Mouse (Mus musculus): ENCODE measurements around the gene Ggcx. TPM values are rescaled to one million over a fixed set of nuclear protein-coding genes. Genes with fewer than 3 reads are reported as not detected.

The Ggcx gene
- polyA plus RNA-seq, 1 experiment from 2014 or later = 10.9 TPM

GRCm38 (mm10) chr6:72383952-72384351 lies 30.2 kb upstream of the Ggcx start:
- H3K9me3 ChIP-seq (ENCODE audit: control insufficient read depth, low read length) = no peaks in the 10 kb centered on the region
- 95% methylated on average over 7 of the region's 7 CpGs for WGBS
- no peak overlapping the region for H3K4me3 ChIP-seq (replicated peaks; ENCODE audit: low read length)

DNA sequence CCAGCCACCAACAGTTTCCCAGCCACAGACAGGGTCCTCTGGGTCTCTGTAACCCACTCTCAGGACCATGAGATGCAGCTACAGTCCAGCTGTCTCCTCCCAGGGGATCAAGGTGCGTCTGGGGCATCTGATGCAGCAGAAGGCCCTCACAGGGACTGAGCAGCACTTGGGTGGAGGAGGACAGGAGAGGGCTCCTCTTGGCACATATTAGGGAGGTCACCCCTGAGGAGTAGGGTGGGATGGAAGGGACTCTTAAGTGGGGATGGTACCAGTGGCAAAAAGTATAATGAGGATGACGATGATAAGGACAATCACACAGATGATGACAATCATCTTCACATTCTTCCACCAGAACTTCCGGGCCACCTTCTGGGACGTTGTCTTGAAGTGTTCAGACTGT lies 28.9 kb upstream of the Ggcx start:
- H3K36me3 ChIP-seq (replicated peaks; ENCODE audit: control insufficient read depth, insufficient read depth) = no peaks in the 10 kb centered on the region
- 92% methylated on average over 4 of the region's 4 CpGs for WGBS
- no peak overlapping the region for H3K9ac ChIP-seq
- ATAC-seq (ENCODE audit: low FRiP score) (no peak), DNase-seq (ENCODE audit: low spot score) (no peak)
- H3K9me3 ChIP-seq (ENCODE audit: control insufficient read depth, low read length) = no peaks in the 10 kb centered on the region
- H3K4me3 ChIP-seq (replicated peaks; ENCODE audit: low read length) = no peak overlapping the region
- H3K27me3 ChIP-seq (ENCODE audit: control insufficient read depth, insufficient read depth, low read length) = peaks cover 28% of the 10 kb centered on the region
- H3K4me1 ChIP-seq (replicated peaks; ENCODE audit: control insufficient read depth, insufficient read depth, low read length) = 0 out of 2 replicates have a peak, but pooled peaks cover 8% of the 10 kb centered on the region
- H3K4me2 ChIP-seq (replicated peaks) = no peak overlapping the region
- H3K27ac ChIP-seq = no peak overlapping the region

More at GRCm38 (mm10) chr6:72383952-72384351, 30.2 kb upstream of the Ggcx start:
- Histone ChIP-seq H3K36me3 (replicated peaks; ENCODE audit: control insufficient read depth, insufficient read depth) (no peaks in the 10 kb centered on the region), H3K27ac (no peak overlapping the region), H3K4me1 (replicated peaks; ENCODE audit: control insufficient read depth, insufficient read depth, low read length) (0 out of 2 replicates have a peak, but pooled peaks cover 4% of the 10 kb centered on the region), H3K27me3 (ENCODE audit: control insufficient read depth, insufficient read depth, low read length) (peaks cover 31% of the 10 kb centered on the region), H3K4me2 (replicated peaks) (no peak overlapping the region), H3K9ac (no peak overlapping the region)
- ATAC-seq (ENCODE audit: low FRiP score) (no peak), DNase-seq (ENCODE audit: low spot score) (no peak)

GRCm38 (mm10) chr6:72386561-72386960 lies 27.5 kb upstream of the Ggcx start:
- H3K36me3 ChIP-seq (replicated peaks; ENCODE audit: control insufficient read depth, insufficient read depth) = no peaks in the 10 kb centered on the region
- no peak overlapping the region for H3K4me2 ChIP-seq (replicated peaks)
- H3K4me3 ChIP-seq (replicated peaks; ENCODE audit: low read length) = no peak overlapping the region
- 94% methylated on average over 2 of the region's 2 CpGs for WGBS
- ATAC-seq (ENCODE audit: low FRiP score) (no peak), DNase-seq (ENCODE audit: low spot score) (no peak)
- 0 out of 2 replicates have a peak, but pooled peaks cover 5% of the 10 kb centered on the region for H3K4me1 ChIP-seq (replicated peaks; ENCODE audit: control insufficient read depth, insufficient read depth, low read length)
- H3K9ac ChIP-seq = no peak overlapping the region
- H3K9me3 ChIP-seq (ENCODE audit: control insufficient read depth, low read length) = no peaks in the 10 kb centered on the region
- no peak overlapping the region for H3K27ac ChIP-seq
- H3K27me3 ChIP-seq (ENCODE audit: control insufficient read depth, insufficient read depth, low read length) = peaks cover 23% of the 10 kb centered on the region

DNA sequence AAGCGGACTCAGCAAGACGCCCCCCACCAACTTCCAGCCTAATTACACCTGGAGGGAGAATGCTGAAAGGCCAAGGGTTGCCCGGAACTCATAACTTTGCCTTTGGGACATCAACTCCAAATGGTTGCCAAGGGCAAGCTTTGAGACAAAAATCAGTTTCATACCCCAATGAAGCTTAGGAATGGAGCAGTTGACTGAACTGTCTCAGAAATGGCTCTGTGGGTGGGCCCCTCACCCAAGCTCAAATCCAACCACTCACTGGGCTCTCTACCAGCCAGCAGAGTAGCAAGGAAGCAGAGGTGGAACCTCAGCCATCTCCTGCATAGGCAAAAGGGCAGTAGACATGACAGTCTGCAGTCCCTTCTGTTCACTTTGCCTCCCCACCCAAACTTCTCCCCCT lies 26.3 kb upstream of the Ggcx start:
- Histone ChIP-seq H3K4me2 (replicated peaks) (no peak overlapping the region), H3K27me3 (ENCODE audit: control insufficient read depth, insufficient read depth, low read length) (peaks cover 18% of the 10 kb centered on the region), H3K9me3 (ENCODE audit: control insufficient read depth, low read length) (no peaks in the 10 kb centered on the region), H3K36me3 (replicated peaks; ENCODE audit: control insufficient read depth, insufficient read depth) (no peaks in the 10 kb centered on the region), H3K4me1 (replicated peaks; ENCODE audit: control insufficient read depth, insufficient read depth, low read length) (0 out of 2 replicates have a peak, but pooled peaks cover 5% of the 10 kb centered on the region), H3K9ac (no peak overlapping the region), H3K4me3 (replicated peaks; ENCODE audit: low read length) (no peak overlapping the region), H3K27ac (no peak overlapping the region)
- 67% methylated on average over 3 of the region's 3 CpGs for WGBS
- DNase-seq (ENCODE audit: low spot score) = no peak
- ATAC-seq (ENCODE audit: low FRiP score) = no peak

- Histone ChIP-seq H3K4me1 (replicated peaks; ENCODE audit: control insufficient read depth, insufficient read depth, low read length) (0 out of 2 replicates have a peak, but pooled peaks cover 5% of the 10 kb centered on the region), H3K27me3 (ENCODE audit: control insufficient read depth, insufficient read depth, low read length) (peaks cover 18% of the 10 kb centered on the region), H3K27ac (no peak overlapping the region), H3K9me3 (ENCODE audit: control insufficient read depth, low read length) (no peaks in the 10 kb centered on the region), H3K36me3 (replicated peaks; ENCODE audit: control insufficient read depth, insufficient read depth) (no peaks in the 10 kb centered on the region), H3K4me3 (replicated peaks; ENCODE audit: low read length) (no peak overlapping the region), H3K4me2 (replicated peaks) (no peak overlapping the region), H3K9ac (no peak overlapping the region)
- DNase-seq (ENCODE audit: low spot score) (no peak), ATAC-seq (ENCODE audit: low FRiP score) (no peak)
- WGBS = 77% methylated on average over 10 of the region's 10 CpGs
Observed at GRCm38 (mm10) chr6:72388266-72388665, 25.8 kb upstream of the Ggcx start.

DNA sequence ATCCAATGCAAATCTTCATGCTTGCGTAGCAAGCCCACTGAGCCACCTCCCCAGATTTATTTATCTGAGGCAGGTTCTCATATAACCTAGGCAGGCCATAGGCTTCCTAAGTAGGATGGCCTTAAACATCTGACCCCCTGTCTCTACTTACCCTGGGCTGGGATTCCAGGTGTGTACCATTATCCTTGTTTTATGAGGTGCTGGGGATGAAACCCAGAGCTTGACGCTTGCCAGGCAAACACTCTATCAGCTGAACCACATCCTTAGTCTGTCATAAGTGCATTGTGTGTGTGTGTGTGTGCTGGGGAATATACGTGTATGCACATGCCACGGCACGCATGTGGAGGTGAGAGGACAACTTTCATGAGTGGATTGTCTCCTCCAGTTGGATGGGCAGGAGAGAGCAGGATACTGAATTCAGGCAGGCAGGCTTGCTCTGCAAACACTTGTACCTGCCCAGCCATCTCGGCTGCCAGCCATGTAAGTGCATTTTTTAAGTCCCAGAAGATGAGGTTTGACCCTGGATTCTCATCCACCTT lies 25.2 kb upstream of the Ggcx start:
- Histone ChIP-seq H3K9me3 (ENCODE audit: control insufficient read depth, low read length) (no peaks in the 10 kb centered on the region), H3K4me3 (replicated peaks; ENCODE audit: low read length) (no peak overlapping the region), H3K4me1 (replicated peaks; ENCODE audit: control insufficient read depth, insufficient read depth, low read length) (0 out of 2 replicates have a peak, but pooled peaks cover 5% of the 10 kb centered on the region), H3K36me3 (replicated peaks; ENCODE audit: control insufficient read depth, insufficient read depth) (no peaks in the 10 kb centered on the region), H3K9ac (no peak overlapping the region), H3K27ac (no peak overlapping the region), H3K4me2 (replicated peaks) (no peak overlapping the region), H3K27me3 (ENCODE audit: control insufficient read depth, insufficient read depth, low read length) (peaks cover 18% of the 10 kb centered on the region)
- DNase-seq (ENCODE audit: low spot score) (no peak), ATAC-seq (ENCODE audit: low FRiP score) (no peak)
- 93% methylated on average over 6 of the region's 6 CpGs for WGBS

- peak overlapping the region; percentile 46; the same call in 1 of the 2 replicates for H3K9ac ChIP-seq
- 38% methylated on average over 13 of the region's 13 CpGs for WGBS
- H3K27me3 ChIP-seq (ENCODE audit: control insufficient read depth, insufficient read depth, low read length) = peaks cover 18% of the 10 kb centered on the region
- 0 out of 2 replicates have a peak overlapping the region, but pooled peaks have one; percentile 52 for H3K27ac ChIP-seq
- H3K4me3 ChIP-seq (replicated peaks; ENCODE audit: low read length) = peak overlapping the region; percentile 30
- H3K4me1 ChIP-seq (replicated peaks; ENCODE audit: control insufficient read depth, insufficient read depth, low read length) = 0 out of 2 replicates have a peak, but pooled peaks cover 5% of the 10 kb centered on the region
- DNase-seq (ENCODE audit: low spot score) (no peak), ATAC-seq (ENCODE audit: low FRiP score) (no peak)
- H3K36me3 ChIP-seq (replicated peaks; ENCODE audit: control insufficient read depth, insufficient read depth) = no peaks in the 10 kb centered on the region
- H3K4me2 ChIP-seq (replicated peaks) = peak overlapping the region; percentile 51
- H3K9me3 ChIP-seq (ENCODE audit: control insufficient read depth, low read length) = no peaks in the 10 kb centered on the region
Observed at GRCm38 (mm10) chr6:72389471-72389940, 24.6 kb upstream of the Ggcx start.

DNA sequence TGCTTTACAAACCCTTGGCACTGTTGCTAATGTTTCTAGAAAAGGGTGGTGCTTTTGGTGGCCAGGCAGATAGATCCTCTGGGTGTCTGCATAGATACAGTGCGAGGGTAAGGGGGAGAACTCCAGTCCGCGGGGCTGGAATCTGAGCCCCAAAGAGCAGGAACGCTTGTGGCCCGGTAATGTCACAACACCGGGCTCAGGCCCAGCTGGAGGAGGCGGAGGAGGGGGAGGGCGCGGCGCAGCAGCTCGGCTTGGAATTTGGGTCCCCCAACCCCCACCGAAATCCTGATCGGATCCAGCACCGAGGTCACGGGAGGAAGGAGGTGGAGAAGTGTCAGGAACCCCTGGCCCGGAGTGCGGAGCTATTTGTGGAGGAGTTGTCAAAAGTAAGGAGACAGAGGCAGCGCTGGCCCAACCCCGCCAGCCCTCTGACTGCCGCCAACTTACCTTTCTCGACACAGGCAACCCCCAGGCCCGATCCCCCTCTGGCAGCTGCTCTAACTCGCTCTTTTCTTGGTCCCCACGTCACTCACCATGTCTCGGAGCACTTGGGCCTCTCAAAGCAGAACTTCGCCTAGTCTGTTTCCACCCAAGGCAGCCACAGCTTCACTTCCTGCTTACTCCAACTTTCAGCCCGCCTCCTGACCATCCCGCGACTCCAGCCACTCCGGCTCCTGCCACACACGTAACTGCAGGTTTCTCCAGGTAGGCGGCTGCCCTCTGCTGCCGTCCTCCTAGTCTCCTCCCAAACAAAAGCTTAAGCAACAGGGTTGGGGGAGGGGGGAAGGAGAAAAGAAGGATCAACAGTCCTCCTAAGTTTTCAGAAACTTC lies 24.0 kb upstream of the Ggcx start, which contains the start of gene Vamp8:
Vamp8 (minus strand) TSS at position 763 of the 831 bp plus-strand sequence.
- peaks cover 18% of the 10 kb centered on the region for H3K27me3 ChIP-seq (ENCODE audit: control insufficient read depth, insufficient read depth, low read length)
- H3K4me3 ChIP-seq (replicated peaks; ENCODE audit: low read length) = peak within 1 kb of the TSS; percentile 30
- peak within 1 kb of the TSS; percentile 46 for H3K9ac ChIP-seq
- peak within 1 kb of the TSS; percentile 52; the same call in 1 of the 2 replicates for H3K27ac ChIP-seq
- no peaks in the 10 kb centered on the region for H3K36me3 ChIP-seq (replicated peaks; ENCODE audit: control insufficient read depth, insufficient read depth)
- ATAC-seq (ENCODE audit: low FRiP score) = no peak
- peak within 1 kb of the TSS; percentile 51 for H3K4me2 ChIP-seq (replicated peaks)
- WGBS = 2% methylated on average over 33 of the region's 33 CpGs
- H3K4me1 ChIP-seq (replicated peaks; ENCODE audit: control insufficient read depth, insufficient read depth, low read length) = 0 out of 2 replicates have a peak, but pooled peaks cover 5% of the 10 kb centered on the region
- DNase-seq (ENCODE audit: low spot score) = no peak
- H3K9me3 ChIP-seq (ENCODE audit: control insufficient read depth, low read length) = no peaks in the 10 kb centered on the region
